Mouse (Mus musculus) bone marrow macrophage, adult 2 months (primary cell): ENCODE measurements around the gene Ppm1g.

Experiments used
- CTCF ChIP-seq: IDR thresholded peaks from 2 replicates; pipeline ENCODE4 v1.5.1; 2012; ENCODE audit warnings: low read depth, mild to moderate bottlenecking, low read length, moderate library complexity
- POLR2A ChIP-seq: IDR thresholded peaks from 2 replicates; pipeline ENCODE4 v1.6.1; 2012; ENCODE audit warnings: mild to moderate bottlenecking, low read depth, low read length, borderline replicate concordance

DNA sequence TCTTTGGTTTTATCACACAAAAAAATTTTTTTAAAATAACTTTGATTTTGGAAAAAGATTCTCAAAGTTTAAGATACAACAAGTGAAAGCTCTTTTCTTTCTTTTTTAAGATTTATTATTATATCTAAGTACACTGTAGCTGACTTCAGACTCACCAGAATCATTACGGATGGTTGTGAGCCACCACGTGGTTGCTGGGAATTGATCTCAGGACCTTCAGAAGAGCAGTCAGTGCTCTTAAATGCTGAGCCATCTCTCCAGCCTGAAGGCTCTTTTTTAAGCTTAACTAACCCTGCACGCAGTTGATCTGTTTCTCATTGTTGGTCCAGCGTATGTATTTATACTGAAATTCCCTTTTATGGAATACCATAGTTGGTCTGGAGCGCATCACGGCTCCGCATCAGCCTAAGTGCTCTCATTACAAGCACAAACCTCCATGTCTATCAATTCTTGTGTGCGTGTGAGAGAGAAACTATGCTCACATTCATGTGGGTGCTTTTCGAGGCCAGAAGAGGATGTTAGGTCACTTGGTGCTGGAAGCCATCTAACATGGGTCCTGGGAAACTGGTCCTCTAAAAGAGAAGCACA, 39.2 kb downstream of the Ppm1g start:
- no peak for TF ChIP-seq CTCF
- no peak for TF ChIP-seq POLR2A
